ENCODE assay signal across 14 mouse cellular contexts in the genomic region with DNA sequence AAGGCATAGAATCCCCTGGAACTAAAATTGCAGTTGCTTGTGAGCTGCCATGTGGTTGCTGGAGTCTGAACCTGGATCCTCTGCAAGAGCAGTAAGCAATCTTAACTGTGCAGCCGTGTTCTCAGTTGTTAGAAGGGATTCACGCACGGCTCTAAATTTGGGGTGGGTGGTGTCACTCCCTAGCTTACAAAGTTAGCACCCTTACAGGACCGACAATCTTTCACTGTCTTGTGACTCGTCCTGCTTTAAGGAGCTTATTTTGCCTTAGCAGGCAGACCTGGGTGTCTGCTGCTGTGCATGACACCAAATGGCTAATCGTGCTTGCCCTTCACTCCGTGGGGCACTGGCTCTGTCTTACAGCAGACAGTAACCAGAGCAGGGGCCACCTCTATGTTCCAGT.
"Had no signal": no experiment of that assay in that cellular context is flagged by ENCODE, and none has a peak within 500 bp of the region (broad histone marks: within the 10 kb centered on the region; RNA-seq: fewer than 3 reads in every experiment).

No protein-coding gene starts in this region.

- H3K27ac ChIP-seq: kidney, embryonic 15.5 days; limb, embryonic 15.5 days; liver, embryonic 12.5 days had no signal

- DNase-seq: kidney, adult 2 months; kidney, postnatal 14 days; layer of hippocampus, postnatal 36 days; lung, embryonic 14.5 days; lung, postnatal 10 days; lung, postnatal 4 days; midbrain, embryonic 14.5 days; thymus, postnatal 4 days had no signal

- H3K4me1 ChIP-seq: liver, embryonic 12.5 days had no signal

- H3K4me3 ChIP-seq: kidney, embryonic 15.5 days; limb, embryonic 15.5 days; liver, embryonic 12.5 days; midbrain, embryonic 10.5 days; myocyte had no signal

- ATAC-seq: intestine, embryonic 16.5 days; liver, embryonic 12.5 days had no signal

- H3K9ac ChIP-seq: kidney, embryonic 15.5 days; limb, embryonic 15.5 days; liver, embryonic 12.5 days; lung, embryonic 14.5 days had no signal

- H3K27me3 ChIP-seq: kidney, embryonic 15.5 days; limb, embryonic 15.5 days; liver, embryonic 12.5 days had no signal

- H3K4me2 ChIP-seq: kidney, embryonic 15.5 days; limb, embryonic 15.5 days; liver, embryonic 12.5 days; lung, embryonic 14.5 days had no signal

- H3K9me3 ChIP-seq: kidney, embryonic 15.5 days; limb, embryonic 15.5 days; liver, embryonic 12.5 days; midbrain, embryonic 10.5 days had no signal
